Mouse (Mus musculus) MEL (cell line): ENCODE data around the gene Dpp4. TPM values are rescaled to one million over a fixed set of nuclear protein-coding genes. Genes with fewer than 3 reads are reported as not detected.

Source experiments
- DNase-seq: peaks from one replicate; pipeline ENCODE4 v3.0.0; 2011; ENCODE audit warnings: low read depth, low spot score
- H3K27ac ChIP-seq: 2 replicates; pipeline ENCODE4 v1.5.1; 2012; ENCODE audit warnings: low read depth, mild to moderate bottlenecking, control low read depth, low read length, moderate library complexity; ENCODE audit not compliant: control insufficient read depth
- H3K27me3 ChIP-seq, 2 experiments: fragments of 150-350 bp in 1 of 2; sonication (generic) in 1 of 2; 2 replicates each; pipeline ENCODE4 v1.6.1; 2012; ENCODE audit warnings: low read length in 2 of 2, mild to moderate bottlenecking in 2 of 2, improper control_type of control experiment in 1 of 2, moderate library complexity in 1 of 2; ENCODE audit not compliant: insufficient read depth in 2 of 2, control insufficient read depth in 1 of 2
- H3K36me3 ChIP-seq, 2 experiments: 2 replicates each; pipeline ENCODE4 v1.6.1; 2012 to 2014; ENCODE audit warnings: low read length in 2 of 2, improper control_type of control experiment in 1 of 2, inconsistent platforms in 1 of 2, mild to moderate bottlenecking in 1 of 2; ENCODE audit not compliant: insufficient read depth in 2 of 2, control insufficient read depth in 1 of 2
- H3K4me1 ChIP-seq, 2 experiments: fragments of 150-350 bp in 1 of 2; sonication (generic) in 1 of 2; 2 replicates each; pipeline ENCODE4 v1.6.1; 2012; ENCODE audit warnings: low read length in 2 of 2, improper control_type of control experiment in 1 of 2, mild to moderate bottlenecking in 1 of 2; ENCODE audit not compliant: insufficient read depth in 2 of 2, control insufficient read depth in 1 of 2
- H3K4me3 ChIP-seq, 2 experiments: fragments of 150-350 bp in 1 of 2; sonication (generic) in 1 of 2; 2 replicates each; pipeline ENCODE4 v1.5.1; 2012; ENCODE audit warnings: low read depth in 2 of 2, low read length in 2 of 2, mild to moderate bottlenecking in 2 of 2, moderate library complexity in 2 of 2, control low read depth in 1 of 2, improper control_type of control experiment in 1 of 2; ENCODE audit not compliant: control insufficient read depth in 1 of 2, insufficient read depth in 1 of 2
- H3K79me2 ChIP-seq: 2 replicates; pipeline ENCODE4 v1.6.1; 2012; ENCODE audit warnings: mild to moderate bottlenecking, low read length, moderate library complexity; ENCODE audit not compliant: control insufficient read depth, poor library complexity, insufficient read depth
- H3K9ac ChIP-seq: 2 replicates; pipeline ENCODE4 v1.6.1; 2012; ENCODE audit warnings: low read depth, mild to moderate bottlenecking, control low read depth, low read length, moderate library complexity; ENCODE audit not compliant: control insufficient read depth, poor library complexity, severe bottlenecking
- H3K9me3 ChIP-seq: fragments of 150-350 bp; sonication (generic); replicated peaks from 2 replicates; pipeline ENCODE4 v1.6.1; 2012; ENCODE audit warnings: mild to moderate bottlenecking, low read length, improper control_type of control experiment, moderate library complexity; ENCODE audit not compliant: insufficient read depth
- BHLHE40 ChIP-seq: IDR thresholded peaks from 2 replicates; pipeline ENCODE4 v1.6.1; 2012; ENCODE audit warnings: low read depth, mild to moderate bottlenecking, inconsistent platforms, low read length, improper control_type of control experiment, borderline replicate concordance
- CHD1 ChIP-seq: IDR thresholded peaks from 2 replicates; pipeline ENCODE4 v1.6.1; 2012; ENCODE audit warnings: low read depth, mild to moderate bottlenecking, inconsistent platforms, low read length, improper control_type of control experiment
- CHD2 ChIP-seq: IDR thresholded peaks from 2 replicates; pipeline ENCODE4 v1.6.1; 2011; ENCODE audit warnings: low read length, improper control_type of control experiment
- ETS1 ChIP-seq: IDR thresholded peaks from 2 replicates; pipeline ENCODE4 v1.6.1; 2012; ENCODE audit warnings: low read depth, mild to moderate bottlenecking, inconsistent platforms, low read length, improper control_type of control experiment, moderate library complexity
- GABPA ChIP-seq: IDR thresholded peaks from 2 replicates; pipeline ENCODE4 v1.6.1; 2012; ENCODE audit warnings: low read depth, mild to moderate bottlenecking, inconsistent platforms, low read length, improper control_type of control experiment, moderate library complexity
- MAX ChIP-seq: IDR thresholded peaks from 2 replicates; pipeline ENCODE4 v1.6.1; 2011; ENCODE audit warnings: low read length, improper control_type of control experiment
- MXI1 ChIP-seq: IDR thresholded peaks from 2 replicates; pipeline ENCODE4 v1.6.1; 2011; ENCODE audit warnings: mild to moderate bottlenecking, low read depth, low read length, improper control_type of control experiment
- MYC ChIP-seq: IDR thresholded peaks from 2 replicates; pipeline ENCODE4 v1.6.1; 2011; ENCODE audit warnings: low read depth, mild to moderate bottlenecking, low read length, improper control_type of control experiment, moderate library complexity
- NELFE ChIP-seq: IDR thresholded peaks from 2 replicates; pipeline ENCODE4 v1.6.1; 2011; ENCODE audit warnings: low read depth, low read length, improper control_type of control experiment
- NRF1 ChIP-seq: IDR thresholded peaks from 2 replicates; pipeline ENCODE4 v1.6.1; 2014; ENCODE audit warnings: low read depth, mild to moderate bottlenecking, inconsistent platforms, low read length, improper control_type of control experiment, moderate library complexity; ENCODE audit not compliant: poor library complexity, insufficient read depth, severe bottlenecking
- POLR2A ChIP-seq, 2 experiments: IDR thresholded peaks; 2 replicates each; pipeline ENCODE4 v1.6.1; 2011 to 2012; ENCODE audit warnings: low read length in 2 of 2, mild to moderate bottlenecking in 2 of 2, control low read depth in 1 of 2, improper control_type of control experiment in 1 of 2, low read depth in 1 of 2, moderate library complexity in 1 of 2; ENCODE audit not compliant: control insufficient read depth in 1 of 2, insufficient read depth in 1 of 2, poor library complexity in 1 of 2
- POLR2AphosphoS2 ChIP-seq: IDR thresholded peaks from 2 replicates; pipeline ENCODE4 v1.6.1; 2011; ENCODE audit warnings: low read length, improper control_type of control experiment
- POLR2AphosphoS5 ChIP-seq: IDR thresholded peaks from 2 replicates; pipeline ENCODE4 v1.6.1; 2012; ENCODE audit warnings: low read depth, borderline replicate concordance, mild to moderate bottlenecking, inconsistent platforms, low read length, moderate library complexity, mixed read lengths
- RCOR1 ChIP-seq: IDR thresholded peaks from 2 replicates; pipeline ENCODE4 v1.6.1; 2012; ENCODE audit warnings: low read depth, mild to moderate bottlenecking, inconsistent platforms, low read length, improper control_type of control experiment
- SMC3 ChIP-seq: IDR thresholded peaks from 2 replicates; pipeline ENCODE4 v1.6.1; 2011; ENCODE audit warnings: low read depth, low read length, improper control_type of control experiment
- TAL1 ChIP-seq: IDR thresholded peaks from 2 replicates; pipeline ENCODE4 v1.6.1; 2012; ENCODE audit warnings: mild to moderate bottlenecking, inconsistent platforms, low read length, moderate library complexity, mixed read lengths
- TBP ChIP-seq: IDR thresholded peaks from 2 replicates; pipeline ENCODE4 v1.8.0; 2011; ENCODE audit warnings: low read depth, low read length, improper control_type of control experiment
- TCF12 ChIP-seq: IDR thresholded peaks from 2 replicates; pipeline ENCODE4 v1.6.1; 2014; ENCODE audit warnings: low read depth, mild to moderate bottlenecking, inconsistent platforms, low read length, improper control_type of control experiment, moderate library complexity
- UBTF ChIP-seq: IDR thresholded peaks from 2 replicates; pipeline ENCODE4 v1.6.1; 2012; ENCODE audit warnings: low read depth, mild to moderate bottlenecking, inconsistent platforms, low read length, improper control_type of control experiment, moderate library complexity, borderline replicate concordance; ENCODE audit not compliant: insufficient read depth
- USF1 ChIP-seq: IDR thresholded peaks from 2 replicates; pipeline ENCODE4 v1.6.1; 2014; ENCODE audit warnings: low read depth, mild to moderate bottlenecking, inconsistent platforms, low read length, improper control_type of control experiment, moderate library complexity
- ZC3H11A ChIP-seq: IDR thresholded peaks from 2 replicates; pipeline ENCODE4 v1.6.1; 2012; ENCODE audit warnings: low read depth, mild to moderate bottlenecking, inconsistent platforms, low read length, improper control_type of control experiment
- ZKSCAN1 ChIP-seq: IDR thresholded peaks from 2 replicates; pipeline ENCODE4 v1.6.1; 2012; ENCODE audit warnings: low read depth, mild to moderate bottlenecking, inconsistent platforms, low read length, improper control_type of control experiment, moderate library complexity
- polyA plus RNA-seq, 2 experiments: library from polyadenylated mRNA; stranded (reverse) in 1 of 2; unstranded in 1 of 2; fragments of >175 nt in 1 of 2; fragments of >200 nt in 1 of 2; gene quantifications; 2 replicates each; pipeline versions ENCODE4 v1.2.1 to v1.2.4; 2012; ENCODE audit warnings: low replicate concordance in 2 of 2, low read depth in 1 of 2; ENCODE audit not compliant: insufficient read length in 2 of 2, insufficient read depth in 1 of 2, missing spikeins in 1 of 2
- total RNA-seq: library from RNA; depleted of rRNA; stranded (reverse); fragments of 300-350 nt; gene quantifications from 2 replicates; pipeline ENCODE4 v1.2.3, GENCODE M21; 2012

Gene Dpp4
- total and polyA plus RNA-seq, 3 experiments: 40.4 to 99.1 (median 64.1) TPM

GRCm38 (mm10) chr2:62357259-62357658, 54.8 kb downstream of the Dpp4 start:
- Histone ChIP-seq H3K4me3 (no peak overlapping the region), H3K9me3 (no peaks in the 10 kb centered on the region), H3K79me2 (no peaks in the 10 kb centered on the region), H3K9ac (no peak overlapping the region), H3K27me3 (no peaks in the 10 kb centered on the region)
- TF ChIP-seq UBTF (no peak), RCOR1 (no peak), USF1 (no peak), GABPA (no peak), POLR2AphosphoS5 (no peak), BHLHE40 (no peak), NRF1 (no peak), ETS1 (no peak), NELFE (no peak), SMC3 (no peak), TCF12 (no peak), MYC (no peak), MAX (no peak), CHD2 (no peak), ZKSCAN1 (no peak), POLR2AphosphoS2 (no peak), MXI1 (no peak), TBP (no peak)
- TF ChIP-seq, all 39 proteins: peak for 0
- DNase-seq: no peak
- Histone ChIP-seq H3K36me3 (peaks cover 21 to 24% of the 10 kb centered on the region in 2 experiments), H3K27ac (no peak overlapping the region), H3K4me1 (peaks cover 9 to 11% of the 10 kb centered on the region in 2 experiments)

GRCm38 (mm10) chr2:62356606-62357005, 55.4 kb downstream of the Dpp4 start:
- no peaks in the 10 kb centered on the region for H3K79me2 ChIP-seq
- H3K9ac ChIP-seq: no peak overlapping the region
- H3K36me3 ChIP-seq: peaks cover 22 to 24% of the 10 kb centered on the region in 2 experiments
- no peak for DNase-seq
- H3K9me3 ChIP-seq: no peaks in the 10 kb centered on the region
- no peak overlapping the region for H3K4me3 ChIP-seq
- TF ChIP-seq TAL1 (no peak), CHD1 (no peak), ZC3H11A (no peak), ZKSCAN1 (no peak), GABPA (no peak), SMC3 (no peak), NELFE (no peak), POLR2AphosphoS2 (no peak), UBTF (no peak), POLR2A (IDR thresholded peaks at IDR 0.05; ENCODE audit: control insufficient read depth in 1 of 2, insufficient read depth in 1 of 2, low read depth in 1 of 2, low read length in 2 of 2, poor library complexity in 1 of 2) (no peak), BHLHE40 (no peak), NRF1 (no peak)
- no peaks in the 10 kb centered on the region for H3K27me3 ChIP-seq
- peaks cover 6 to 9% of the 10 kb centered on the region in 2 experiments for H3K4me1 ChIP-seq
- H3K27ac ChIP-seq: no peak overlapping the region
